Mouse (Mus musculus) adrenal gland, postnatal 10 days (tissue): Measurements from ENCODE around the gene Xbp1. TPM values are rescaled to one million over a fixed set of nuclear protein-coding genes. Genes with fewer than 3 reads are reported as not detected.
A peak's percentile ranks its signal among the peaks of the same experiment; 100 is the strongest.
"Not testable (repeated sequence)": the region's sequence is repeated elsewhere in the genome, so short reads cannot be mapped to it uniquely, and the experiment has no call there.

Source experiments
- DNase-seq: peaks from one replicate; pipeline ENCODE4 v3.0.0; 2021; ENCODE audit warnings: mixed read lengths
- total RNA-seq, 2 experiments: library from RNA; stranded (reverse); gene quantifications; 2 replicates each; pipeline ENCODE4 v1.2.3; 2021

Xbp1 gene
- total RNA-seq, 2 experiments from 2014 or later: 100 to 121 TPM

GRCm38 (mm10) chr11:5502351-5503051, 18.0 kb upstream of the Xbp1 start:
- peak; percentile 70 for DNase-seq

DNA sequence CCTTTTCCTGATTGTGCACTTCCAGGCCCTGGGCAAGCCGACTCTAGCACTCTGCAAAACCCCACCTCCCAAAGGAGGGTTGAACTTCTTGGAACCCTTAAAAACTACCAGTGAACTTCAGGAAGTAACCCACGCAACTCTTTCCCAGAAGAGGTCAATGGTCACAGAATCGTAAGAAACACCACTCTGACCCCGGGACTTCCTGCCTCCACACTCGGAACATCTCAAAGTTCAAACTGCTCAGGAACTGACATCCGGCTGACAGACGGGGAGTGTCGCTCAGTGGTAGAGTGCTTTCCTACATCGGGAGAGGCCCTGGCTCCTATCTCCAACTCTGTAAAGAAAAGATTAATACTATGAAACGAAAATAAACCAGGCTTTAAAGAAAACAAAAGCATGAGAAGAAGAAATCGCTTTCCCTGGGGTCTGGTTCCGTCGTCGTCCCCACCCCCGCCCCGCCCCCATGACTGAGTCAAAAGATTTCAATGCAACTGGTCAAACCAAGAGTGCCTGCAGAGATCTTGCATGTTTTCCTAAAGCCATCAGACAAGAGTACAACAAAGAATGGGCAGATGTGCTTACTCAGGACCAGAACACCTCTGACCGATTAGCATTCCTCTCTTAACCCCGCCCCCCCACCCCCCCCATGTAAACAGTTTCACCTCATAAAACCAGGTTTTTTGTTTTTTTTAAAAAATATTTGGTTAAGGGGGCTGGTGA, 14.4 kb upstream of the Xbp1 start:
- peak; percentile 49 for DNase-seq

DNA sequence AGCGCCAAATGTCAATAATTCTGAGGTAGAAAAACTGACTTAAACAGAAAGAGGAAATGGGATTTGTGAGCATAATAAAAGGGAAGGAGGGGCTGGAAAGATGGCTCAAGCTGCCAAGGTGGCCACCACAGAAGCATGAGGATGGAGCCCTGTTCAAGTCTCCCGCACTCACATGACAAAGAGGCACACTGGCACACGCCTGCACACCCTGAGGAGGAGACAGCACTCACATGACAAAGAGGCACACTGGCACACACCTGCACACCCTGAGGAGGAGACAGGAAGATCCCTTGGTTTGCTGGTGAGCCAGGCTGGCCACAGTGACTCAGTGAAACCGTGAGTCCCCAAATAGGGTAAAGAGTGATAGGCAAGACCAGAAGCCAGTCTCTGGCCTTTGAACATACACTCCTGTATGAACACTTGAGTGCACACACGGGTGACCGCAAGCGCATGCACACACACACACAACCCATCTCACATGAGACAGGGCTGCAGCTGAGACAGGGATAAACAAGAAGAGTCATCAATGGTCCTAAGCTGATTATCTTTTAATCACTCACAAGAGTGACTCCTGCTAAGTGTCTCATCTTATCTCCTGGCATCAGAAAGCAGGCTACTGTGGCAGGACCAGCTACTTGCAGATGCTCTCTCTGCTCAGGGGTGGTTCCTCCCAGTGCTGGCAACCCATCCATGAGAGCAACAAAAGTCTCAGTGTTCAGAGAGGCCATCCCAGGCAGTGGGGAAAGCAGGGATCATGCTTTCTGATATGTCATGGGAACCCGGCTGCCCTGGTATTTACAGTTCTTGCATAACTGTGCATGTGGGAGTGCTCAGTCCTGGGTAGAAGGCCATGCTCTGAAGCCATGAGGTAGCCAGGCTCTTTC, 11.0 kb upstream of the Xbp1 start:
- DNase-seq: no peak

DNA sequence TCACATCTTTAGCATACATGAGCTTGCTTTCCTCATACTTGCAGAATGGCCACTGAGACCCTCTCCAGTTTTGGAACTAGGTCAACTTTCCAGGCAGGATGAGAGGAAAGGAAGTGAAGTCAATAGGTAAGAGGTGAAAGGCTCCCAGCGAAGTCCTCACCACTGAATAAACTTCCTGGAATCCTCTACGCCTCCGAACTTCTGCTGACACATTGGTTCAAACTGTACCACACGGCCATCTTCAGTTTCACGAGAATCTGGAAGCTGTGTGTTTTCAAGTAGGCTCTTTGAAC, 10.4 kb upstream of the Xbp1 start:
- no peak for DNase-seq

DNA sequence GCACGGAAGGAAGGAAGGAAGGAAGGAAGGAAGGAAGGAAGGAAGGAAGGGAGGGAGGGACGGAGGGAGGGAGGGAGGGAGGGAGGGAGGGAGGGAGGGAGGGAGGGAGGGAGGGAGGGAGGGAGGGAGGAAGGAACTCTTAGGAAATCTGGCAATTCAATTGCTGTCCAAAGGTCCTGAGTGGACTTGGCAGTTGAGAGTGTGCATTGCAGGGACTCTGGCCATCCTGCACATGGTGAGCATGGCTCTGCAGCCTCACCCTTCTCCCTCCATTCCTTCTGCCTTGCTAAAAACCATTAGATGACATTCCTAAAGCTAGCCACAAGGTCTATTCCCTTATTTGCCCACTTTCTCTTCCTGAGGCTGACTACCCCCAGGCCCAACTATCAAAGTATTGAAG, 9.8 kb upstream of the Xbp1 start:
- DNase-seq: not testable (repeated sequence)

DNA sequence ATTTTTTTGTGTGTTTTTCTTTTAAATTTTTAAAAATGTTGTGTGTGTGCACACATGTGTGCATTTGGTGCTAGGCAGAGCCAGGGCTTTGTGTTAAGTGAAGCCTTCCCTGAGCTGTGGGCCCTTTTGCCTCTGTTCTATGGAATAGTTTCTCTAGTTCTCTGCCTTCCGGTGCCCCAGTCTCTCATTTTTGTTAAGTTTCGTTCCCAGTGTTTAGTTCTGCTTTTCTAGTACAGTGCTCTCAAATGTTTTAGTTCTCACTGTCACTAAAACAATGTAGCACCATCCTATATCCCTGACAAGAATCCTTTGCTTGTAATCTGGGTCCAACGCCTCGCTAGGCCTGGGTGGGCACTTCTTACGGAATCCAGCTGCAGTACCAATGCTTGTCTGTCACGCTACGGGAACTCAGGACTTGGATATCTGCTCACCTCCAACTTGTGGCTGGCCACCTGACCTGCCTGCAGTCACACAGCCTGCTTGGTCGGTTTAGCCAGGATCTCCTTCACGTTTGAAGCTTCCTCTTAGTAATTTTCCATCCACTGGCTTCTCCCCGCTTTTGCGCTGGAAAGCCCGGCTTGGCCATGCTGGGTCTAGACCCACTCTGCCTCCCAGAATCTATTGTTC, 8.2 kb upstream of the Xbp1 start:
- no peak for DNase-seq

DNA sequence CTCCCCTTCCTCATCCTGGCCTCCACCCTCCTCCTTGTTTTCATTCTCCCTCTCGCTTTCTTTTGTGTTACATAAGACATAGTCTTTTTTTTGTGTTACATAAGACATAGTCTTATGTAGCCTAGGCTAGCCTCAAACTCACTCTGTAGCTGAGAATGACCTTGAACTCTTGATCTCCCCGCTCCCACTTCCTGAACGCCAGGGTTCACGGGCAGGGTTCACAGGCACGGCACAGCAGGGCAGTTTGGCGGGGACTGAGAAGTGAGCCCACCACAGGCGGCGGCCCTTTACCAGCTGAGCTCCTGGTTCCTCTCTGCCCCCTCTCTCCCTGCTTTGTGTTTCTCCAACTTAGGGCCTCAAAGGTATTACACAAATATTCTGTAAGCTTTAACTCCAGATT, 7.5 kb upstream of the Xbp1 start:
- no peak for DNase-seq

GRCm38 (mm10) chr11:5514091-5514490, 6.4 kb upstream of the Xbp1 start:
- no peak for DNase-seq

DNA sequence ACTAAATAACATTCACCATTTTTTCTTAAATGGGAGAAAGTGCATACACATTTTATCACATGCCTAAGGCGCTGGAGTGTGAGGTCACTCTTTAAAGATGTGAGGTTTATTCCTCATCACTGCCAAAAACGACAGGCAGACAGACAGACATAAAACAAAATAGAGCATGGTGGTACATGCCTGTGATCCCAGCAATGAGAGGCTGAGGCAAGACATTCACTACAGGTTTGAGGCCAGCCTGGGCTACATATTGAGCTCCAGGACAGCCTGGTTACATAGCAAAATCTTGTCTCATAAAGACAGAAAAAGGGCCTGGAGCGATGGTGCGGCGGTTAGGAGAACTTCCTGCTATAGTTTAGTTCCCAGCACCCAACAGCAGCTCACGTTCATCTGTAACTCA, 5.3 kb upstream of the Xbp1 start:
- no peak for DNase-seq

DNA sequence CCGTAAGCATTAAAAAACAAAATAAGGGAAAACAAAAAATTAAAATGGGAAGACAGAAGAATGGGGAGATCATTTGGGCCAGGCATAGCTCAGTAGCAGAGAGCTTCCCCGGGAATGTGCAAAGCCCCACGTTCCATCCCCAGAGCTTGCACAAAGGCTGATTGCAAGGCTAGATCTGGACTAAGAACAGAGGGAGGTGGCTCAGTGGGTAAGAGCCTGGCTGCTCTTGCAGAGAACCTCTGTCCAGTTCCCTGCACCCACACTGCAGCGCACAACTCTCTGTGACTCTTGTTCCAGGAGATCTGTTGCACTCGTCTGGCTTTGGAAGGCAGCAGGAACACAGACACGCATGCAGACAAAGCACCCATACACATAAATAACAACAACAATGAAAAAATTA, 4.8 kb upstream of the Xbp1 start:
- no peak for DNase-seq

GRCm38 (mm10) chr11:5516151-5516550, 4.3 kb upstream of the Xbp1 start:
- no peak for DNase-seq

- DNase-seq: no peak
Measured at GRCm38 (mm10) chr11:5516617-5517016, 3.8 kb upstream of the Xbp1 start.

DNA sequence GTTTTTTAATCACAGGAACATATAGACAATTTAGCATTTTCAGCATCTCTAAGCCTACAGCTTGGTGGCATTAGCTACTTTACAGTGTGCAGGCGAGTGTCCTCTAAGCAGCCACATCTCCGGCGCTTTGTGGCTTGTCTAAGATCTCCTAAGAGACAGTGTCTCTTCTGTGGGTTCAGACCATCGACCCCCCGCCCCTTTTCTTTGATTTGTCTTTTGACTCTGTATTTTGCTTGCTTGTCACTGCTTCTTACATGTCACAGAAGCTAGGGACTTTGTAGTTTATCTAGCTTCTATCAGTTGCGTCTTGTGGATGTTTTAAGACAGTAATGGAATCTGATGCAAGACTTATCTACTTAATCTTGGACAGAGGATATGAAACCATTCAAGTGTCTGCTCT, 3.1 kb upstream of the Xbp1 start:
- DNase-seq: no peak

GRCm38 (mm10) chr11:5519681-5520080, 778 bp upstream of the Xbp1 start:
- no peak for DNase-seq

GRCm38 (mm10) chr11:5521266-5521515, 732 bp downstream of the Xbp1 start:
- DNase-seq: no peak

DNA sequence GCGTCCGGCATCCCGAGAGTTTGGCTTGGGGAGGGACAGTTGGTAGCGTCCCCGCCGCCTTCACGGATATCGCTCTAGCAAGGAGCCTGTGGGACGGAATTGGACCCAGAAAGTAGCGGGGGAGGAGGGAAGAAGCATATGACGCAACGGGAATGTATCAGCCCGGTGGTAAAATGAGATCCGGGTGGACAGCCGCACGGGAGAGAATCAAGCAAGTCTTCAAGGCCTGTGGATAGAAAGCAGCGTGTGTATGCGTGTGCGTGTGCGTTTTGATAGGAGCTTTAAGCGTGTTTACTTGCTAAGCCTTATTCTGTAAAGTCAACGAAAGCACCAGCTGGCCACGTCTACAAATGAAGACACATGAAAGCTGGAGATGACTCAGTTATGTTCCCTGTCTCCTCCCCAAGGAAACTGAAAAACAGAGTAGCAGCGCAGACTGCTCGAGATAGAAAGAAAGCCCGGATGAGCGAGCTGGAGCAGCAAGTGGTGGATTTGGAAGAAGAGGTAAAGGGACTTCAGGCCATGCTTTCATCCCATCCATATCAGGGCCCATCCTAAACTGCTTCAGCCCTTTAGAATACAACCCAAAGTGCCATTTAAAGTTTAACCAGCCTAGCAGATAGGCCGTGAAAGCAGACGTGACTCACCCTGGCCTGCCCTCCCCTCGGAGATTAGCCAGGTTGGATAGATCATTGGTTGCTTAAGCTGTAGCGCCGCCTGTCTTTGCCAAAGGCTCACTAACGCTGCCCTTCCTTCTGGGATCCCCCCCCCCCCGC, 1.2 kb downstream of the Xbp1 start:
- peak; percentile 81 for DNase-seq

- no peak for DNase-seq
Measured at GRCm38 (mm10) chr11:5522798-5523415, 2.4 kb downstream of the Xbp1 start.

DNA sequence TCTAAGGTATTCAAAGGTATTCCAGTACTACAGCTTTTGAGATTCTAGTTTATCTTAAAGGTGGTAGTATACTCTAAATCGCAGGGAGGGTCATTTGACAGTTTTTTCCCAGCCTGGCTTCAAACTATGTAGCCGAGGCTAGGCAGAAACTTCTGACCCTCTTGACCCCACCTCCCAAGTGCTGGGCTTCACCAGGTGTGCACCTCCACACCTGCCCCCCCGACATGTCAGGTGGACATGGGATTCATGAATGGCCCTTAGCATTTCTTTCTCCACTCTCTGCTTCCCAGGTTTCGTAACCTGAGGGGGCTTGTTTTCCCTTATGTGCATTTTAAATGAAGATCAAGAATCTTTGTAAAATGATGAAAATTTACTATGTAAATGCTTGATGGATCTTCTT, 5.0 kb downstream of the Xbp1 start:
- no peak for DNase-seq

GRCm38 (mm10) chr11:5526573-5527439, 6.3 kb downstream of the Xbp1 start:
- no peak for DNase-seq

GRCm38 (mm10) chr11:5527865-5528523, 7.5 kb downstream of the Xbp1 start:
- no peak for DNase-seq
